Mouse (Mus musculus): ENCODE results near the gene Olfr419.

Olfr419 gene

GRCm38 (mm10) chr1:174251961-174252360 is at the start of gene Olfr419:
Gene Olfr419 (minus strand): TSS chr1:174252061.
- ATAC-seq (ENCODE audit: insufficient number of reproducible peaks, low FRiP score, low TSS enrichment) = no peak

GRCm38 (mm10) chr1:174270643-174271042 is 18.8 kb upstream of the Olfr419 start:
- no peak for ATAC-seq (ENCODE audit: insufficient number of reproducible peaks, low FRiP score, low TSS enrichment)

GRCm38 (mm10) chr1:174269162-174269561 is 17.3 kb upstream of the Olfr419 start:
- ATAC-seq (ENCODE audit: insufficient number of reproducible peaks, low FRiP score, low TSS enrichment) = no peak

GRCm38 (mm10) chr1:174267816-174268215 is 16.0 kb upstream of the Olfr419 start:
- ATAC-seq (ENCODE audit: insufficient number of reproducible peaks, low FRiP score, low TSS enrichment) = no peak

GRCm38 (mm10) chr1:174250376-174250775 is 1.5 kb downstream of the Olfr419 start:
- ATAC-seq (ENCODE audit: insufficient number of reproducible peaks, low FRiP score, low TSS enrichment) = no peak

- no peak for ATAC-seq (ENCODE audit: insufficient number of reproducible peaks, low FRiP score, low TSS enrichment)
These were observed 4.7 kb downstream of the Olfr419 start for GRCm38 (mm10) chr1:174247170-174247569.

- no peak for ATAC-seq (ENCODE audit: insufficient number of reproducible peaks, low FRiP score, low TSS enrichment)
These were observed 5.8 kb downstream of the Olfr419 start for GRCm38 (mm10) chr1:174246080-174246479.

- no peak for ATAC-seq (ENCODE audit: insufficient number of reproducible peaks, low FRiP score, low TSS enrichment)
These were observed 7.2 kb downstream of the Olfr419 start for GRCm38 (mm10) chr1:174244621-174245020.

GRCm38 (mm10) chr1:174239916-174240315 is 11.9 kb downstream of the Olfr419 start:
- no peak for ATAC-seq (ENCODE audit: insufficient number of reproducible peaks, low FRiP score, low TSS enrichment)

GRCm38 (mm10) chr1:174216528-174217204 is 35.2 kb downstream of the Olfr419 start:
- ATAC-seq (ENCODE audit: insufficient number of reproducible peaks, low FRiP score, low TSS enrichment) = no peak

GRCm38 (mm10) chr1:174215270-174216038 is 36.4 kb downstream of the Olfr419 start:
- ATAC-seq (ENCODE audit: insufficient number of reproducible peaks, low FRiP score, low TSS enrichment) = no peak

GRCm38 (mm10) chr1:174212286-174212685 is 39.6 kb downstream of the Olfr419 start:
- ATAC-seq (ENCODE audit: insufficient number of reproducible peaks, low FRiP score, low TSS enrichment) = no peak

- ATAC-seq (ENCODE audit: insufficient number of reproducible peaks, low FRiP score, low TSS enrichment) = no peak
These were observed 47.2 kb downstream of the Olfr419 start for GRCm38 (mm10) chr1:174204699-174205098.
